27 mouse cellular contexts compared by ENCODE assay signal in the genomic region with DNA sequence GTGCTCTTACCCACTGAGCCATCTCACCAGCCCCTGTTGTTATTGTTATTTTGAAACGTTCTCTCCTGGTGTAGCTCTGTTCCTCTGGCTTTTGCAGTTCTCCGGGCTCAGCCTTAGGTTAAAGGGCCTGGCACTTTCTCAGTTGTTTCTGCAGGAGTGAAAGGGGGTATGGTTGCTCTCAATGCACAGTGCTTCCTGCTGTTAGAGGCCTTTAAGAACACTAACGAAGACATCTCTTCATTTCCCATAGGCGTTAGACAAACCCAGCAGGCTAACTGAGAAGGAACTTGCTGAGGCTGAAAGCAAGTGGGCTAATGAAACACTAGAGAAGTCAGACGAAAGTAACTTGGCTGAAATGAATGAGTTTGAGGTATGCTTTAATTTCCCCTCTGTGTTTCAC.
A peak's percentile ranks its signal among the peaks of the same experiment; 100 is the strongest.
DNase-seq lines count a peak whose midpoint lies in the region; ATAC-seq and TF ChIP-seq lines count a peak whose summit lies in the region.
"Had no signal": no experiment of that assay in that cellular context is flagged by ENCODE, and none has a peak within 500 bp of the region (broad histone marks: within the 10 kb centered on the region; RNA-seq: fewer than 3 reads in every experiment).

No protein-coding gene starts in this region.

- peaks cover 2 to 5% of the 10 kb centered on the region in 2 experiments; a peak in 3 of 4 replicates for H3K4me1 ChIP-seq in ES-E14 (ENCODE audit: control insufficient read depth in 2 of 2, insufficient read depth in 2 of 2, low read length in 2 of 2, poor library complexity in 1 of 2)
- H3K4me1 ChIP-seq in stomach, postnatal 0 days (replicated peaks; ENCODE audit: control insufficient read depth, insufficient read depth): no peaks in the 10 kb centered on the region
- H3K4me1 ChIP-seq in kidney, embryonic 14.5 days (ENCODE audit: control insufficient read depth, insufficient read depth, low read length): no peaks in the 10 kb centered on the region

- peak overlapping the region; percentile 70; the same call in 1 of the 2 replicates for H3K27ac ChIP-seq in ES-E14 (ENCODE audit: insufficient read depth, low read depth, low read length, poor library complexity, severe bottlenecking)
- no peak overlapping the region for H3K27ac ChIP-seq in stomach, postnatal 0 days (replicated peaks)
- H3K27ac ChIP-seq in kidney, embryonic 14.5 days (ENCODE audit: low read depth, low read length): no peak overlapping the region

- no peak for TF ChIP-seq CTCF in stomach, postnatal 0 days (IDR thresholded peaks at IDR 0.05; ENCODE audit: low read depth)

- no peak for TF ChIP-seq EP300 in stomach, postnatal 0 days (optimal IDR thresholded peaks at IDR 0.05)

- 81% methylated on average over 5 of the region's 5 CpGs for WGBS in stomach, postnatal 0 days
- WGBS in kidney, embryonic 14.5 days: 82% methylated on average over 5 of the region's 5 CpGs

- H3K4me2 ChIP-seq in stomach, postnatal 0 days (replicated peaks; ENCODE audit: low read depth): no peak overlapping the region
- no peak overlapping the region for H3K4me2 ChIP-seq in kidney, embryonic 14.5 days (replicated peaks; ENCODE audit: low read depth, low read length)

- no peak for ATAC-seq in stomach, postnatal 0 days (ENCODE audit: low FRiP score, low TSS enrichment)
- ATAC-seq in kidney, embryonic 14.5 days (ENCODE audit: low FRiP score, low TSS enrichment): no peak
- ATAC-seq: activated CD4-positive, CD25-positive, alpha-beta regulatory T cell, adult 4 months; CD4-positive, CD25-positive, alpha-beta regulatory T cell, adult 4 months; Patski had no signal

- no peak overlapping the region for H3K4me3 ChIP-seq in ES-E14 (ENCODE audit: insufficient read depth in 1 of 2, low read depth in 1 of 2, low read length in 2 of 2, poor library complexity in 1 of 2, severe bottlenecking in 1 of 2)
- no peak overlapping the region for H3K4me3 ChIP-seq in stomach, postnatal 0 days (ENCODE audit: low read depth, low read length)
- H3K4me3 ChIP-seq in kidney, embryonic 14.5 days (ENCODE audit: low read length): no peak overlapping the region

- in situ Hi-C loops in ES-E14 (cut with MboI; ENCODE audit: low sequenced_read_pairs in 2 of 2, unreplicated experiment in 2 of 2): no loop called here

- DNase-seq in ES-CJ7 (ENCODE audit: low read depth, low spot score) (peak; percentile 41), ES-E14 (ENCODE audit: low read depth, low spot score) (no peak), R1 (ENCODE audit: low read depth, low spot score) (peak; percentile 46), ZHBTc4 (ENCODE audit: low read depth, low spot score) (peak; percentile 67), adipocyte (ENCODE audit: low spot score) (no peak)
- no peak for DNase-seq in thymus, postnatal 25 days
- DNase-seq in stomach, postnatal 0 days (ENCODE audit: low spot score): no peak
- DNase-seq: adrenal gland, adult 2 months; adrenal gland, adult 8-10 months; adrenal gland, postnatal 10 days; adrenal gland, postnatal 14 days; adrenal gland, postnatal 25 days; adrenal gland, postnatal 36 days; B cell, adult 2 months; cerebellum, adult 11 months; cerebellum, adult 11-12 months; cerebellum, adult 18-20 months; cerebellum, adult 2 months; cerebellum, adult 8-10 months; cerebellum, adult 9-10 months; cerebellum, adult 9-11 months had no signal

- H3K9me3 ChIP-seq in ES-E14 (ENCODE audit: control insufficient read depth, insufficient read depth, low read depth, low read length): no peaks in the 10 kb centered on the region
- no peaks in the 10 kb centered on the region for H3K9me3 ChIP-seq in stomach, postnatal 0 days (ENCODE audit: control insufficient read depth, low read length)
- no peaks in the 10 kb centered on the region for H3K9me3 ChIP-seq in kidney, embryonic 14.5 days (ENCODE audit: control insufficient read depth, low read length)
- H3K9me3 ChIP-seq: G1E had no signal

- no peaks in the 10 kb centered on the region; the same call in none of the 2 replicates for H3K36me3 ChIP-seq in ES-E14 (ENCODE audit: control insufficient read depth, insufficient read depth, low read length, poor library complexity, severe bottlenecking)
- H3K36me3 ChIP-seq in stomach, postnatal 0 days (ENCODE audit: control insufficient read depth, insufficient read depth, low read length): no peaks in the 10 kb centered on the region
- peaks cover 17% of the 10 kb centered on the region; the same call in 1 of the 2 replicates for H3K36me3 ChIP-seq in kidney, embryonic 14.5 days (ENCODE audit: control insufficient read depth, insufficient read depth, low read length)

- no peaks in the 10 kb centered on the region for H3K27me3 ChIP-seq in stomach, postnatal 0 days (ENCODE audit: control insufficient read depth, insufficient read depth, low read length)
- no peaks in the 10 kb centered on the region for H3K27me3 ChIP-seq in kidney, embryonic 14.5 days (ENCODE audit: control insufficient read depth, insufficient read depth, low read length)
- H3K27me3 ChIP-seq: CH12.LX, Patski had no signal

- H3K9ac ChIP-seq in ES-E14 (ENCODE audit: insufficient read depth, low read depth, low read length, poor library complexity, severe bottlenecking): no peak overlapping the region
- no peak overlapping the region for H3K9ac ChIP-seq in stomach, postnatal 0 days (ENCODE audit: low read length)
- H3K9ac ChIP-seq in kidney, embryonic 14.5 days (ENCODE audit: low read depth, low read length): no peak overlapping the region

TF ChIP-seq in ES-E14, 5 proteins besides CTCF, POLR2A, EP300 and RAD21:
- no peak for TF ChIP-seq MAFK (IDR thresholded peaks at IDR 0.05; ENCODE audit: insufficient read depth, low read depth, low read length)
- no peak for TF ChIP-seq ZC3H11A (IDR thresholded peaks at IDR 0.05; ENCODE audit: borderline replicate concordance, low read depth, low read length)
- TF ChIP-seq CHD2 (IDR thresholded peaks at IDR 0.05; ENCODE audit: low read depth, low read length): no peak
- TF ChIP-seq HCFC1 (IDR thresholded peaks at IDR 0.05; ENCODE audit: borderline replicate concordance, insufficient read depth, low read length): no peak
- no peak for TF ChIP-seq ZNF384 (IDR thresholded peaks at IDR 0.05; ENCODE audit: low read depth, low read length)

Comparison
In these comparisons a context has a peak if more than half of its experiments do, and no peak if none do; other contexts are left out.
1. DNase-seq: peak in ES-CJ7 (single experiment), R1 (single experiment) and ZHBTc4 (single experiment); none in ES-E14 (single experiment), adipocyte (single experiment), thymus, postnatal 25 days (single experiment) and stomach, postnatal 0 days (single experiment).